Mouse (Mus musculus) left cerebral cortex, adult 11 months (tissue): ENCODE data around the gene Chmp3.
A peak's percentile ranks its signal among the peaks of the same experiment; 100 is the strongest.

Source experiments
- DNase-seq: peaks from one replicate; pipeline ENCODE4 v3.0.0; 2022; ENCODE audit warnings: low spot score

The Chmp3 gene

DNA sequence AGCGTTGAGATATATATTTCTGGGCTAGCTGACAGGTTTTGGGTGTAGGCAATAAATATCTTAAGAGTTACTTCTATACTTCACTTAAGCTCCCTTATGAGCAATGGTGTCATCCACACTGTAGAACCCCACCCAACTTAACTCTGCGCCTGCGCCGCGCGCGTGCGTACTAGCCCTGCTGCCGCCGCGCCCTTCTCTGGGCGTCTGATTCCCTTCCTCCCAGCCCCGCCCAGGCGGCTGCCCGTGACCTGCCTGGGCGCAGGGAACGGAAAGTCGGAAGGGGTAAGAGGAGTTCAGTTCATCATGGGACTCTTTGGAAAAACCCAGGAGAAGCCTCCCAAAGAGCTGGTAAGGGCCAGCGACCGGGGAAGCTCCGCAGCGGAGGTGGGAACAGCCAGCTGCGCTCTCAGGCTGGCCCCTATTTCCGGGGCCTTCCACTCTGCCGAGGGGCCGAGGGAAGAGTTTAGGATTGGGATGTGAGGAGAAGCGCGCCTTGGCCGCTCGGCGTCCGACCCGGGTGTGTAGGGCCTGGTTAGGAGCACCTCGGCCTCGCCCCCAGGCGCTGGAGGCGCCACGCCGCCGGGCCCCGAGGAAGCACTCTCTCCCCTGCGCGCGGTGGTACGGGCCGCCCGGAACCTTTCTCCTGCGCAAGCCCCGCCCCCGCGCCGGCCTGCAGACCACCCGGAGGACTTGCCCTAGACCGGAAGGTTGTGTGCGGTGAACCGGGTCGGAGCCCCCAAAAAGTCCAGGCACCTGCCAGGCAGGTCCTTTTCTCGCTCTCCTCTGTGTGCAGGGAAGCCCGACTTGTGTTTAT lies at the start of gene Chmp3:
Chmp3 (plus strand) TSS at position 112 of the 814 bp plus-strand sequence.
- DNase-seq: peak; percentile 93

- DNase-seq: peak; percentile 19
Measured at GRCm38 (mm10) chr6:71494341-71495020, 49.1 kb upstream of the Chmp3 start.

DNA sequence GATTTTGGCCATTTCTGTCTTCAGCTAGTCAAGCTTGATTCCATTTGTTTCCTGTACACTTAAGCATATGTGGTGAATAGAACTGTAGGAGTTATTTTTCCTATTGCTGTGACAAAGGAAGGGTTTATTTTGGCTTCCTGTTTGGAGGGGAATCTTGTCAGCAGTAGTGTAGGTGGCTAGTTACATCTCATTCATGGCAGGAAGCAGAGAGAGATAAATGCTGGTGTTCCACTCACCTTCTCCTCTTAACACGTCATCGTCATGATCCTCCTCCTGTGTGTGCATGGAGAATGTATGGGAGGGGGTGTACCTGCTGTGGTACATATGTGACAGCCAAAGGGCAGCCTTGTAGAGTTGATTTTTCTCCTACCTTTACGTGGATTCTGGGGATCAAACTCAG lies 43.0 kb upstream of the Chmp3 start:
- no peak for DNase-seq

DNA sequence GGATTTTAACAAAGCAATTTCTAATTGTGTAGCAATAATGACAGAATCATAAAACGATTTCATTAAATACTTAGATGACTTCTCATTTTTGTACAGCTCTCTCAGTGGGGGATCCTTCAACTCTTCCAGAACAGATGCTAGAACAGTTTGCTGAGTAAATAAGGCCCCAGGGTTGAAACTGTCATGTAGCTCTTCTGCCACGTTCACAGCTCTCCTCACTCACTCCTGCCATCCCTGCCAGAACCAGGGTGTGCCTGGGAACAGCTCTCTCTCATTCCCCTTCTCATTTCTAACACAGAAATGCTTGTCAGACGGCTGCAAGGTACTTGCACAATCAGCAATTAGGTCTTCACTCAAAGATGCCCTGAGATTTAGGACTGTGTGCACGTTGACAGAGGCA lies 40.6 kb upstream of the Chmp3 start:
- DNase-seq: no peak

DNA sequence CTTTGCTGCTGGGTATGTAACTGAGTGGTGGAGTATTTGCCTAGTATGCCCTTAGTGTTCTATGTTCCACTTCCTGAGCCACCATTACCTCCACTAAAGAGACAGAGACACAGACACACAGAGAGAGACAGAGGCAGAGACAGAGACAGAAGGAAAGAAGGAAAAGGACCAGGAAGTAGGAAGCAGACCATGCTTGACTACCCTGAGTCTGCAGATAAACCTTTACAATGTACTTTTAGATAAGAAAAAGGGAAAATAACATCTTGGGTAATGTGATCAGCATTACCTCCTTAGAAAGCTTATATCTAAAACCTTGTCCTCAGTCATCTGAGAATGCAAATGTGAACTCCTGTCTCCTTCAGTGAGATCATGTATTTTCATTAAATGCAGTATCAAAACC lies 39.9 kb upstream of the Chmp3 start:
- DNase-seq: no peak

- DNase-seq: no peak
Measured at GRCm38 (mm10) chr6:71504091-71504490, 39.5 kb upstream of the Chmp3 start.

DNA sequence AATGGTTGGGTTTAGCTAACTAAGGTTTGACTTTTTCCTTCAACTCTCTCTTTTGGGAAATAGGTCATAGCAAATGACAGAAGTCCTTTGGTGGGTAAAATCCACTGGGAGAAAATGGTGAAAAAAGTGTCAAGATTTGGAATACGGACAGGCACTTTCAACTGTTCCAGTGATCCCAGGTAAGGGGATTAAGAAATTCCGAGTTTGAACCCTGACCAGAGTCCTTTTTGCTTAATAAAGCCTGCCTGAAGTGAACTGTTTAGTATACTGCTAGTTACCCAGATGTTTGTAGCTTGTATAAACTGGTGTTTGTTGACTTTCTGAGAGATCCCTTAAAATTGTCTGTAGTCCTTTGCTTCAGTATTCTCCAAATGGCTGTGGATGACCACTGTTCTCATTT lies 37.9 kb upstream of the Chmp3 start:
- DNase-seq: no peak

DNA sequence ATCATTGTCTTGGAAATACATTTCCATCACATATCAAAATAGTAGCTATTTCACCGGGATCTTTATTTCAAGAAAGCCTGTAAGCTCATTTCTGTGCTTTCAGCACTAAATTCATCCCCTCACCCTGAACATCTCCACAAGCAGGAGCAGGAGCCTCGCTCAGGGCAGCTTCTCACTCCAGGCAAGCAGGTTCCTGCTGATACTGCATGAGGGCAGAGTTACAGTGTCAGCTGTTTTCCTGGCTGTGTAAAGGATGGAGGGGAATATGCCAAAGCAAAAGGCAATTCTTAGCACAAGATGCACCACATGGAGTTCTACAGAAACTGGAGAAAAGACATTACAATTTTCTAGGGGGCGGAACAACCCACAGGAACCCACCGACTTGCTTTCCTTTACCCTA lies 24.1 kb upstream of the Chmp3 start:
- DNase-seq: no peak

DNA sequence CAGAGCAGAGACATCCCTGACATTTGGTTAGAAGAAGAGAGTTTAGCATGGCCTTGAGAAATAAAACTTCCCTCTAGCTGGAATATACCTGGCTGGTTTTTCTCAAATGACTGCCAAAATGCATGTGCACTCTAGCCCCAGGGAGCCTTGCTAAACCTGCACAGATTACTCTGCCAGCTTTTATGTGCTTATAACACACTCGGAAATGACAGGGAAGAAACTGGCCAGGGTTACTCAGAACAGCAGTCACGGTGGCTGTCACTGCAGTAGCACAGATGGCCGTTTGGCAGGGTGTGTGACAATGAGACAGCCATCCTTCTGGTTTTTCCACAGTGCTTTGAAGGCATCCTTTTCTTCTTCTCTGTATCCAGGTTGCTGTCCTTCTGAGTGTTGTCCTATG lies 18.0 kb upstream of the Chmp3 start:
- DNase-seq: no peak

- no peak for DNase-seq
Measured at GRCm38 (mm10) chr6:71527056-71527455, 16.5 kb upstream of the Chmp3 start.

GRCm38 (mm10) chr6:71527826-71528225 lies 15.8 kb upstream of the Chmp3 start:
- DNase-seq: no peak

GRCm38 (mm10) chr6:71530176-71530575 lies 13.4 kb upstream of the Chmp3 start:
- DNase-seq: no peak

GRCm38 (mm10) chr6:71537286-71537685 lies 6.3 kb upstream of the Chmp3 start:
- DNase-seq: no peak

DNA sequence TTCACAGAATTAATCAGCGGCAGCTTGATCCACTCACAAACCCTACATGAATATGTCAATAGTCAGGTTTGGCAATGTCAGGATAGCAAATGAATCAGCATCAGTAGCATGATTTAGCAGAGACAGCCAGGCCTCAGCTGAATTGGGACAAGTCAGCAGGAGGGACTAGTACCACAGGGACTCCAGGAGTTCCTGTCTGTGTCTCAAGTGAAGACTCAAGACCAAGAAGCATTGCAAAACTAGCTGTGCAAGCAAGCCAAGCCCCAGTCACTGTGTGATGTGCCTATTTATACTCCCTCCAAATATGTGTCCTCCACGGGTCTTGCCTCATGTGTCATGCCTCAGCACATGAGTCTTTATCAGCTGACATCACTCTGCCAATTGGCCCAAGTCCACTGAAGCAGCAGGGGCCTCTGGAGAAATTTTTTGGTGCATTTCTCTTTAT lies 11.9 kb downstream of the Chmp3 start:
- DNase-seq: no peak

GRCm38 (mm10) chr6:71556826-71557225 lies 13.2 kb downstream of the Chmp3 start:
- no peak for DNase-seq

GRCm38 (mm10) chr6:71568616-71569015 lies 25.0 kb downstream of the Chmp3 start:
- DNase-seq: no peak

- no peak for DNase-seq
Measured at GRCm38 (mm10) chr6:71569025-71569424, 25.4 kb downstream of the Chmp3 start.

GRCm38 (mm10) chr6:71575359-71575758 lies 31.8 kb downstream of the Chmp3 start:
- DNase-seq: no peak

GRCm38 (mm10) chr6:71579478-71579877 lies 35.9 kb downstream of the Chmp3 start:
- no peak for DNase-seq

- no peak for DNase-seq
Measured at GRCm38 (mm10) chr6:71583198-71583597, 39.6 kb downstream of the Chmp3 start.

DNA sequence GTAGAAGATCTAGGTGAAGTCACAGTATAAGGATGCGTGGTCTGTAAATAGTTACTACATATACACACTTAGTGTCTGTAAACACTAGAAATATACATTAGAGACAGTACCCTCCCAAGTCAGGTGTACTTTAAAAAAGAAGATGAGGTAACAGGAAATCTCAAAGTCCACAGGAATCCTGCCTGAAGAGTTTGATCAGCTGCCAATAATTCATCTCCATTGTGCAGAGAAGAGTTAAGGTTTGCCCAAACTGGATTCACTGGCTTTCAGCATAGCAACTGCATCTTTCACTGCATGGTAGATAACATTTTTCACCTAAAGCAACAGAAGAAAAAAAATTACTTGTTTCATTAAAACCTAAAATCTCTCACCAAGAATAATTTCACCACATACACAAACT lies 45.8 kb downstream of the Chmp3 start:
- DNase-seq: no peak

GRCm38 (mm10) chr6:71590154-71590553 lies 46.6 kb downstream of the Chmp3 start:
- DNase-seq: no peak

DNA sequence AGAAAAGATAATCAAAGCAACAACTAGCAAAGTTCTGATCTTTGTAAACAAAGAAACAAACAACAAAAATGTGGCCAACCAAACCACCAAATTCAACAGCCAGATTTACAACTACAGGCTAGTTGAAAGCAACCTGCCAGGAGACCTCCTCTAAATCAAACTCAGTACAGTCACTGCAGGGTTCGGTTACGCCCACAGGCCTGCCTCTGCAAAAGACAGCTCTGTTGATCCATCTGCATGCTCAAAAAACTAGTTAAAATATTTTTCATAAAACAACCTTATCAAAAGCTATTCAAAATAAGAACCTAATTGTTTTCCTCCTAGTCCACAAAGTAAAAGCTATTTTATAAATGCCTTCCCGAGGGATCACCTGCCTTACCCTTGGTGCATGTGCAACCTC lies 64.2 kb downstream of the Chmp3 start:
- no peak for DNase-seq

- DNase-seq: no peak
Measured at GRCm38 (mm10) chr6:71608994-71609393, 65.4 kb downstream of the Chmp3 start.
